In genomic region chr4:154237306-154237705, GRCm38 (mm10) we compare ENCODE assay signal across 9 mouse cellular contexts.
DNase-seq lines count a peak whose midpoint lies in the region; ATAC-seq and TF ChIP-seq lines count a peak whose summit lies in the region.
"Had no signal": no experiment of that assay in that cellular context is flagged by ENCODE, and none has a peak within 500 bp of the region (broad histone marks: within the 10 kb centered on the region; RNA-seq: fewer than 3 reads in every experiment).

No protein-coding gene starts in this region.

- H3K9me3 ChIP-seq in heart, embryonic 10.5 days: no peaks in the 10 kb centered on the region
- no peaks in the 10 kb centered on the region for H3K9me3 ChIP-seq in embryonic facial prominence, embryonic 10.5 days
- H3K9me3 ChIP-seq in hindbrain, postnatal 0 days (ENCODE audit: low read length): no peaks in the 10 kb centered on the region
- no peaks in the 10 kb centered on the region for H3K9me3 ChIP-seq in midbrain, embryonic 16.5 days (replicated peaks; ENCODE audit: control insufficient read depth, low read length, poor library complexity, severe bottlenecking)

- DNase-seq in heart, embryonic 10.5 days (ENCODE audit: low spot score): no peak
- no peak for DNase-seq in heart, postnatal 25 days (ENCODE audit: low spot score)
- peak; percentile 71 for DNase-seq in embryonic facial prominence, embryonic 10.5 days (ENCODE audit: low spot score)
- no peak for DNase-seq in hindbrain, postnatal 0 days (ENCODE audit: low spot score)
- DNase-seq in adrenal gland, adult 8-10 months: no peak
- no peak for DNase-seq in frontal cortex, adult 2 months (ENCODE audit: extremely low spot score in 1 of 2, low spot score in 1 of 2)
- no peak for DNase-seq in thymus, postnatal 25 days

- peaks cover 23% of the 10 kb centered on the region for H3K27me3 ChIP-seq in heart, embryonic 10.5 days (ENCODE audit: insufficient read depth, poor library complexity, severe bottlenecking)
- no peaks in the 10 kb centered on the region for H3K27me3 ChIP-seq in embryonic facial prominence, embryonic 10.5 days (replicated peaks; ENCODE audit: low read depth, poor library complexity, severe bottlenecking)
- no peaks in the 10 kb centered on the region for H3K27me3 ChIP-seq in hindbrain, postnatal 0 days (ENCODE audit: insufficient read depth, low read length)
- H3K27me3 ChIP-seq in midbrain, embryonic 16.5 days (ENCODE audit: control insufficient read depth, insufficient read depth, low read depth, low read length): no peaks in the 10 kb centered on the region

- peak overlapping the region; percentile 70 for H3K27ac ChIP-seq in heart, embryonic 10.5 days
- H3K27ac ChIP-seq in embryonic facial prominence, embryonic 10.5 days (replicated peaks): peak overlapping the region; percentile 74
- no peak overlapping the region for H3K27ac ChIP-seq in hindbrain, postnatal 0 days
- H3K27ac ChIP-seq in midbrain, embryonic 16.5 days (ENCODE audit: low read length): no peak overlapping the region

- no peak overlapping the region for H3K9ac ChIP-seq in hindbrain, postnatal 0 days (replicated peaks; ENCODE audit: low read length)
- H3K9ac ChIP-seq in midbrain, embryonic 16.5 days (ENCODE audit: low read depth, low read length): 0 out of 2 replicates have a peak overlapping the region, but pooled peaks have one; percentile 35

- peak overlapping the region; percentile 46 for H3K4me3 ChIP-seq in heart, embryonic 10.5 days
- H3K4me3 ChIP-seq in embryonic facial prominence, embryonic 10.5 days: peak overlapping the region; percentile 44
- 0 out of 2 replicates have a peak overlapping the region, but pooled peaks have one; percentile 2 for H3K4me3 ChIP-seq in hindbrain, postnatal 0 days (ENCODE audit: low read length)
- peak overlapping the region; percentile 4; the same call in 1 of the 2 replicates for H3K4me3 ChIP-seq in midbrain, embryonic 16.5 days (ENCODE audit: low read depth, low read length)
- H3K4me3 ChIP-seq: megakaryocyte, embryonic 14.5 days had no signal

- peaks cover 67% of the 10 kb centered on the region for H3K4me1 ChIP-seq in heart, embryonic 10.5 days
- H3K4me1 ChIP-seq in embryonic facial prominence, embryonic 10.5 days: peaks cover 66% of the 10 kb centered on the region
- peaks cover 7% of the 10 kb centered on the region for H3K4me1 ChIP-seq in hindbrain, postnatal 0 days (ENCODE audit: insufficient read depth, low read length)
- peaks cover 7% of the 10 kb centered on the region for H3K4me1 ChIP-seq in midbrain, embryonic 16.5 days (ENCODE audit: control insufficient read depth, insufficient read depth, low read length)
- H3K4me1 ChIP-seq: megakaryocyte, embryonic 14.5 days had no signal

- ATAC-seq in hindbrain, postnatal 0 days: peak; percentile 42; the same call in 1 of the 2 replicates
- ATAC-seq in midbrain, embryonic 16.5 days: peak; percentile 57; the same call in 1 of the 2 replicates

- no peak for TF ChIP-seq CTCF in hindbrain, postnatal 0 days (IDR thresholded peaks at IDR 0.05; ENCODE audit: low read depth)

- WGBS in heart, embryonic 10.5 days: 5% methylated on average over 7 of the region's 9 CpGs
- 5% methylated on average over 9 of the region's 9 CpGs for WGBS in embryonic facial prominence, embryonic 10.5 days
- WGBS in hindbrain, postnatal 0 days: 4% methylated on average over 8 of the region's 9 CpGs
- 4% methylated on average over 9 of the region's 9 CpGs for WGBS in midbrain, embryonic 16.5 days

- peak overlapping the region; percentile 48 for H3K4me2 ChIP-seq in hindbrain, postnatal 0 days (ENCODE audit: low read depth, low read length)
- peak overlapping the region; percentile 49 for H3K4me2 ChIP-seq in midbrain, embryonic 16.5 days (ENCODE audit: low read length)

- intact Hi-C loops in heart, postnatal 25 days (cut with DNase I): no loop called here

- H3K36me3 ChIP-seq in heart, embryonic 10.5 days: no peaks in the 10 kb centered on the region
- H3K36me3 ChIP-seq in embryonic facial prominence, embryonic 10.5 days (replicated peaks): peaks cover 13% of the 10 kb centered on the region; the same call in 1 of the 2 replicates
- no peaks in the 10 kb centered on the region for H3K36me3 ChIP-seq in hindbrain, postnatal 0 days (ENCODE audit: insufficient read depth, low read length)
- no peaks in the 10 kb centered on the region for H3K36me3 ChIP-seq in midbrain, embryonic 16.5 days (ENCODE audit: control insufficient read depth, insufficient read depth, low read length)

Comparison
In these comparisons a context has a peak if more than half of its experiments do, and no peak if none do; other contexts are left out.
1. H3K27ac ChIP-seq: peak in heart, embryonic 10.5 days (single experiment) and embryonic facial prominence, embryonic 10.5 days (single experiment); none in hindbrain, postnatal 0 days (single experiment) and midbrain, embryonic 16.5 days (single experiment).
2. Peak in every context shown above with its lines, with median percentiles within 50 percentile points of each other: H3K4me3 ChIP-seq.